Mouse (Mus musculus) CD4-positive helper T cell, adult 2 months (primary cell): Measurements from ENCODE around the gene Tktl2.

Experiments used
- DNase-seq: peaks from one replicate; pipeline ENCODE4 v3.0.0-alpha.2; 2012; ENCODE audit warnings: low read depth, missing footprints, low spot score

Gene Tktl2

DNA sequence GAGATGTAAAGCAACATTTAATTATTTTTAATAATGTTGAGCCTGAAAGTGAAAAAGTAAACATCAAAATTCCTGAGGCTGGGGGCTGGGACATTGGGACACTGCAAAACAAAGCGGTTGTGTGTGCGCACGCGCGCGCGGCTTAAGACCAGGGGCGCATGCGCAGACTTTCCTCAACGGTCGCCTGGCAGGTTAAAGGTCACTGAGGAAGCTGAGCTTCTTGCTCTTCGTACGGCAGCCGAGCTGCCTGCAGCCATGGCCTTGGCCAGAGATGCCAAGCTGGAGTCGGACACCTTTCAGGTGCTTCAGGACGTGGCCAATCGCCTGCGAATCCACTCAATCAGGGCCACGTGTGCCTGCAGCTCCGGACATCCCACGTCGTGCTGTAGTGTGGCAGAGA is at the start of gene Tktl2:
Gene Tktl2, plus strand, starts transcription at position 220 of the 400 bp plus-strand sequence.
- DNase-seq, result no peak

DNA sequence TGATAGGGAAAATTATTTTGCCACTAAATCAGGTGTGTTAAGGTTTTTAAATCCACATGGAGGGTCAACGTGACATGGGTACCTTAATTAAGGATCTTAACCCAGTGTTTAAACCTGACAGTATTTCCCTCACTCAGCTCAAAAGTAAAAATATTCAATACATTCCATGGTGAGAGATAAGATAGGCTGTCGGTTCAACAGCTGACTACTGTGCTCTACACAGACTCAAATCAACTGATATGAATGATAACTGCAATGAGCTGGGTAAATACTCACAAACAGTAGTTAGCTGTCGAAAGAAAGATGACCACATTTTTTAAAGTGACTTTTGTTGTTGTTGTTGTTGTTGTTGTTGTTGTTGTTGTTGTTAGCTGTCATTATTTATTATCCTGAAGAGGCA is 41.7 kb upstream of the Tktl2 start:
- DNase-seq, result no peak

DNA sequence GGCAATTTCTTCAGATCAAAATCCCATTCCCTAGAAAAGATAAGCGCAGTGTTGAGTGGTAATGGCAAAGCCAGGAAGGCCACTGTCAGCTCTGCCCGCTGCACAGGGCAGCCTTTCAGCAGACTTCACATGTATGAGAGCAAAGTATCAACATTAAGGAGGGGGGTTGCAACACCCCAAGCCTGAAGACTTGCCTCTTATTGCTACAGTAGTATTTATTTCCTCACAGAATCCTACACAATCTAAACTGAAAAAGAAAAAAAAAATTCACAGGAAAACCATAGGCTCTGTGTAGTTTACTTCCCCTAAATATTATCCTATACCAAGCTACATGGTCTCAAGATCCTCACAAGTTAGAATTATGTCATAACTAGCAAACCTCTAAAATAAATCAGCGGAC is 34.7 kb upstream of the Tktl2 start:
- no peak for DNase-seq

DNA sequence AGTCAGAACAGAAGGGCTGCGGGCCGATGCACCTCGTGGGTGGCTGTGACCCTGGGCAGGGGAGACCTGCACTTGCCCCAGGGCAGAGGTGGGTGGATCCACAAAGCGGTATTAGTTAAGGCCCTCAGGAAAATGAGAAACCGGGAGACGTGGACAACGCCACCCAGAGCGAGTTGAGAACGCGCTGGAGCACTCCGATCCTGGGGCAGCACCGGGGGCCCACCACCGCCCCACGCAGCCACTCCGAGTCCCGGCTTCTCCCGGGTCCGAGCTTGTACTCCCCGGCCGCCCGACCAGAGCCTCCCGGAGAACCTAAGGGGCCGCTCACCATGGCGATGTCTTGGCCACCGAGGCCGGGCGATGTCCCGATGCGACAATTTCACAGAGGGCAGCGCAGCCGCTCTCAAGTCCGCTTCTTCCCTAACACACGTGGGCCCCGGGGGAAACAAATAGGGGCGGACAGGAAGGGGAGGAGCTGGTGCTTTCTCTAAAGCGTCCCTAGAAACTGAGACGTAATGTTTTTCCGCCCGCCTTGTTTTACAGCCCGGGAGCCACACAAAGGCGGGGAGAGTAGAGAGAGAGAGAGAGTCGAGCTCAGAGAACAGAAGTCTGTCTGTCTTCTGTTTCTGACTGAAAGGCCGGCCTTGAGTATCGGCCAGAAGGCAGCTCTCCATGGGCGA is 25.3 kb upstream of the Tktl2 start, which contains the start of gene Tma16:
Gene Tma16, minus strand, starts transcription at position 447 of the 680 bp plus-strand sequence.
- DNase-seq, result peak; percentile 84

DNA sequence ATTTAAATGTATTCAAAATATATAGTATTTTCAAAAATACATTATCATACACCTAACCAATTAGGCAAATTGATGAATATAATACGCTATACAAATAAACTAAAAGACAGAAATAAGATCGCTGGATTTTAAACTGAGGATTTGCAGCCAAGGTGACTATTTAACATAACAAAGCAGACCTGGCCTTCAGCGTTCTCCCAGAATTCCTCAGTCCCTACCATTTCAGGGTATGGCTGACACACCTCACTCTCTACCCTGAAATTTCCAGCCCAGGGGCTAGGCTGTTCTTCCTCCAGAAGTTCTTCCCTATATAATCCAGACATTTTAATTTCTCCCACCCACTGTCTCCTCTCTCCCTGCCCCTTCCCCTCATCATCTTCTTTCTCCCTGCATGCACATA is 23.0 kb upstream of the Tktl2 start:
- no peak for DNase-seq

DNA sequence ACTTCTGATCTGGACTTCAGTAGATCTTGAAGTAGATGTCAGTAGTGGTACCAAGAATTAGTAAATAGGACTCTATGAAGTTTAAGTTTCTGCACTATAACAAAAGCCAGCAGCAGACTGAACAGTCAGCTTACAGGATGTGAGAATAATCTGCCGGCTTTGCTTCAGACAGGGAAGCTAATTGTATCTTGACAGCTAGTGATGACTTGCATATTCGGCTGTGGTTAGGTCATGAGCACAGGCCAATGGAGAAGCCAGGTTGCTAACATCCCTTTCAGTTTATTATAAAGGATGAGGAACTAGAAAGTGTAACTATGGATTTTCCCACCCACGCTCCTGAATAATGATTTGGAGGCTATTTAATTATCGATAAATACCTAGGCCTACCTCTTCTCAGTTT is 20.9 kb upstream of the Tktl2 start:
- no peak for DNase-seq

DNA sequence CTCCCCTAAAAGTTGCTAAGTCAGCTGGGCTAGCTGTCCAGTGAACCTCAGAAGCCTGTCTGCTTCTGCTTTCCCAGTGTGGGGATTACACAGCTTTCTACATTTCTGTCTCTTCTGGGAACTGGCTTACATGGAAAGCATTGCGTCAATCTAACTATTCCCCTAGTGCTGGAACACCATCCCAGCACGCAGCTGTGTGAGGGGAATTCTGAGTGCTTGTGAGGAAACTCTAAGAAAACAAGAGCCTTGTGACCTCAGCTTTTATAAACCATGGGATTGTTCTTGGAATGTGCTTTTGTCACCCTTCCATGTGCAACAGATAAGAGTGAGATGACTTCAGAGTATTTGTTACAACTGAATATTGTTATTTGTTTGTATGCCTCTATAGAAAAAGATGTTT is 17.1 kb upstream of the Tktl2 start:
- DNase-seq, result no peak

DNA sequence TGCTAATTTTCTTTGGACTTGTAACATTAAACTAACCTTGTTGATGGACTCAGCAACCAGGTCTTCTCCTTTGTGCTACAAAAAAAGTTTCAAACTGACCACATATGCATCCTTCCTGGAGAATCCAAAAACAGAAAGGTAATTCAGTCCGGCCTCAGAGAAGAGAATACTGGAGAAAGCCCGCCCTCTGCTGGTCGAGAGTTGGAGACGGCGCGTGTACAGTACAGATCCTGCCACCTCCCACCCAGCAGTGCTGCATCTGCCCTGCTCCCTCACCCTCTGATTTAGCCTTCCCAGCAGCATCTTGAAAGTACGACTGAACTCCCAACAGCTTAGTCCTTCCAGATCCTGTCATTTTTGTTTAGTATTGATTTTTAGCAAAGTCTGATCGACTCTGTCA is 15.8 kb upstream of the Tktl2 start:
- DNase-seq, result peak; percentile 53

DNA sequence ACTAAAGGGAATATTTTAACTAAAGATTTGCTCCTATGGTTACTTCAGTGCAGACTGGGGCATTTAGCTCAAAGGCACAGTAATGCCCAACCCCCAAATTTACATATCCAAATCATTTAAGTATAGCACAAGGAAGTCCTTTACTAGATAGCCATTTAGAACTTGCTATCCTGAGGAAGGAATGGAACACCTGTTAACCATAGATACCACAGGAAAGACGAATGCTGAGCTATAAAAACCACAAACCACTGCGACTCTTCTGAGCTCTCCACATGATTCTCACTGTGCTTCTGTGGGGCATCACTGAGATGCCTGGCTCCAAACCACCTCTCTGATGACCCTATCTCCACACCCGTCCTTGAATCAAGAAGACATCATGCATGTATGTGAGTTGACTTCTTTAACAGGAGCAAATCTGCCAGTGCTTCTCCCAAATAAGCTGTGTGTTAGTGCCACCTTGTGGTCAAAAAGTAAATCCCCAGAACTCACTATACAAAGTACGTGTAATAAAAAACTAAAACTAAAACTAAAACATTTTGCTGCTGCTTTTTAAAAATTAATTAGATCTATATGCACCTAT is 14.5 kb upstream of the Tktl2 start:
- DNase-seq, result peak; percentile 53

DNA sequence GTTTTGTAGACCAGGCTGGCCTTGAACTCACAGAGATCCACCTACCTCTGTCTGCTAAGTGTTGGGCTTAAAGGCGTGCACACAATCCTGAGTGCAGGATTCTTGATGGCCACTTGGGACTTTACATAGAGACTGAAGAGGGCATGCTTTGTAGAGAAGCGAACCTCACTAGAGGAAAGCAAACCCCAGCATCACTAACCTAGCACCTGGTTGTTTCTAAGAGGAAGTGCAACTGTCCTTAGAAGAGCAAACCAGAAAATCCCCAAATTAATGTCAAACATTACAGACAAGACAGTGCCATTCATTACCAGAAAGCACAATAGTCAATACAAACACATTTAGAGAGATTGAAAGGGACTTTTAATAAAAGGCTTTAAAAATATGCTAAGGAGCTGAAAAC is 8.2 kb upstream of the Tktl2 start:
- no peak for DNase-seq

DNA sequence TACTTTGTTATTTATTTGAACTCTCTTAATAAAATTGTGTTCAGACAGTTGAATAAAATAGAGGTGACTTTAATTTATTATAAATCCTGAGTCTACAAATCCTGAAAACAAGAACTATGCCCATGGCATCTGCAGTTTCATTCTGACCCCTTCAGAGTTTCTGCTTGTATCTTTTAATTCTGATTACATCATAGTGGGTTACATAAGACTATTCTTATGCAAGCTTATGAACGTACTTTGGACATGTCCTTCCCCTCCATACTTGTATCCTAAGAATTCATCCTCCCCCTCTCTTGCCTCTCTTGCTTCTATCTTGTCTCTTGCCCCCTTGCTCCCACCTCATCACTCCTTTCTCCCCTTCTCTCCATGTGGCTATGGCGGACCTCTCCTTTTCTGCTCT is 7.6 kb downstream of the Tktl2 start:
- DNase-seq, result no peak

DNA sequence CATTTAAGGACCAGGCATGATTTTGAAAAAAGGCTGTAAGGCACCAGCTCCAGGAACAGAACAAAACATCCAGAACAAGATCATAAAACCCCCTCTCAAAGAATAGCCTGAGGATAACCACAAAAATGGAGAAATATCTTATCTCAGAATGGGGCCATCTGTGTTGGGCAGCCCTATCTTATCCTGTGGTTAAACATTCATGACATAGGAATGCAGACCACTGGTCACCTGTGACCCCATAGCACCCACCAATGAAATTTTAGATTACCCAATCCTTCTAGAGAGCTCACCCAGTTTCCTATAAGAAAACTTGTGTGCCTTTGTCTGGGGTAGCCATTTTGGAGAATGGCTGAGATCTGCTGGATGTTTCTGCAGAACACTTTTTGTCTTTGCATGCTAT is 9.0 kb downstream of the Tktl2 start:
- no peak for DNase-seq

DNA sequence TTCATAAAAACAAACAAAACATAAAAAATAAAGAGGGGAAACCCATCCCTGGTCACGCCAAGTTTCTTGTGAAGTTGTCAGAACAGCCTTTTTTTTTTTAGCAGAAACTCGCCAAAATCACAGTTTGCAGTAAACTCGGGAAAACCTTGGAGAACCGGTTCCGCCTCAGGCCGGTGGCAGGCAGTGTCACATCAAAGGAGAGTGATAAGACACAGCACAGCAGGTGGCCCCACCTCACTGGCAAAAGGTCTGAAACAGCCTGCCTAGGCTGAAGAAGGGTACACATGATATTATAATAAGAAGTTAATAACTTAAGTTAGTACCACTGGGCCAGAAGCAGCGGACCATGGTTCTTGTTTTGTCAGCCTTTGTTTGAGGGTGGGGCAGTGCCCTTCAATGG is 38.5 kb downstream of the Tktl2 start:
- no peak for DNase-seq
